ENCODE assay signal across 8 mouse cellular contexts in genomic region chr11:52098398-52098946, GRCm38 (mm10). TPM values are rescaled to one million over a fixed set of nuclear protein-coding genes. Genes with fewer than 3 reads are reported as not detected.
DNase-seq lines count a peak whose midpoint lies in the region; ATAC-seq and TF ChIP-seq lines count a peak whose summit lies in the region.

Ppp2ca (plus strand) TSS chr11:52098681.

- POLR2A ChIA-PET in Patski (lab: Charles Lee): interaction anchor here (0.9 kb wide), 1 partner anchor 130 kb away, joined by 3 read pairs; no protein-coding TSS in a partner anchor

- H3K4me1 ChIP-seq in hindbrain, embryonic 13.5 days (replicated peaks): peaks cover 38% of the 10 kb centered on the region

- no peaks in the 10 kb centered on the region for H3K36me3 ChIP-seq in hindbrain, embryonic 13.5 days

- TF ChIP-seq CTCF in Patski (IDR thresholded peaks at IDR 0.05): no peak

- peak within 1 kb of the TSS; percentile 99 for H3K9ac ChIP-seq in hindbrain, embryonic 13.5 days

- peak within 1 kb of the TSS; percentile 98 for H3K4me3 ChIP-seq in hindbrain, embryonic 13.5 days

- CTCF ChIA-PET in Patski (lab: Charles Lee): interaction anchor here (1.1 to 1.2 kb wide), 2 partner anchors 19 kb away, joined by 3 read pairs; no protein-coding TSS in a partner anchor

- H3K9me3 ChIP-seq in hindbrain, embryonic 13.5 days: no peaks in the 10 kb centered on the region

- H3K4me2 ChIP-seq in hindbrain, embryonic 13.5 days: peak within 1 kb of the TSS; percentile 86

- peak; percentile 94 for DNase-seq in Patski (ENCODE audit: low read depth, low spot score)
- peak; percentile 98 to 99 for DNase-seq in cerebellum, postnatal 14 days
- peak; percentile 97 for DNase-seq in frontal cortex, postnatal 14 days (ENCODE audit: low spot score in 2 of 2)
- DNase-seq in layer of hippocampus, postnatal 25 days (ENCODE audit: extremely low spot score in 1 of 2, low spot score in 1 of 2): peak; percentile 89 to 97
- peak; percentile 99 for DNase-seq in lung, postnatal 25 days (ENCODE audit: low spot score)
- peak; percentile 98 for DNase-seq in retina, embryonic 14.5 days (ENCODE audit: low spot score)
- peak; percentile 97 for DNase-seq in thymus, postnatal 4 days

- peak within 1 kb of the TSS; percentile 100 for H3K27ac ChIP-seq in hindbrain, embryonic 13.5 days

- peak; percentile 92 for ATAC-seq in Patski
- ATAC-seq in hindbrain, embryonic 13.5 days (ENCODE audit: low FRiP score): peak; percentile 98

- in situ Hi-C loops in Patski (cut with MboI; ENCODE audit: low pct_unique_long_range_greater_than_20kb): no loop called here

- H3K27me3 ChIP-seq in Patski: no peaks in the 10 kb centered on the region
- H3K27me3 ChIP-seq in hindbrain, embryonic 13.5 days: no peaks in the 10 kb centered on the region

- under 1% methylated on average over 49 of the region's 53 CpGs for WGBS in hindbrain, embryonic 13.5 days

RNA-seq across cellular contexts. Expression of gene Ppp2ca, which starts in this region (rescaled TPM):
- 78.7 TPM for polyA plus RNA-seq in Patski (2021)
- polyA plus RNA-seq in hindbrain, embryonic 13.5 days (2015; fragmentation: Nextera tagmentation; extraction: Ambion mirVana): 122 TPM in 2 replicates
- total RNA-seq in layer of hippocampus, postnatal 25 days (2021): 100 to 1,000 TPM; 115 to 119 TPM

Comparison
In these comparisons a context has a peak if more than half of its experiments do, and no peak if none do; other contexts are left out.
1. Peak in every context shown above with its lines: DNase-seq, ATAC-seq, H3K4me3 ChIP-seq and H3K27ac ChIP-seq.